Mouse (Mus musculus): ENCODE results near the gene Bsn.

Bsn gene

GRCm38 (mm10) chr9:108189787-108190679 lies at the start of gene Bsn:
Gene Bsn (minus strand): TSS chr9:108190384.
- DNase-seq (ENCODE audit: low read depth, low spot score) = peak; percentile 80

- no peak for DNase-seq (ENCODE audit: low read depth, low spot score)
Measured at GRCm38 (mm10) chr9:108239951-108240350, 49.8 kb upstream of the Bsn start.

GRCm38 (mm10) chr9:108238831-108239230 lies 48.6 kb upstream of the Bsn start:
- DNase-seq (ENCODE audit: low read depth, low spot score) = no peak

- DNase-seq (ENCODE audit: low read depth, low spot score) = no peak
Measured at GRCm38 (mm10) chr9:108238402-108238801, 48.2 kb upstream of the Bsn start.

GRCm38 (mm10) chr9:108234682-108235081 lies 44.5 kb upstream of the Bsn start:
- DNase-seq (ENCODE audit: low read depth, low spot score) = no peak

- no peak for DNase-seq (ENCODE audit: low read depth, low spot score)
Measured at GRCm38 (mm10) chr9:108232908-108233307, 42.7 kb upstream of the Bsn start.

- DNase-seq (ENCODE audit: low read depth, low spot score) = no peak
Measured at GRCm38 (mm10) chr9:108227911-108228649, 37.9 kb upstream of the Bsn start.

GRCm38 (mm10) chr9:108225166-108225565 lies 35.0 kb upstream of the Bsn start:
- peak; percentile 27 for DNase-seq (ENCODE audit: low read depth, low spot score)

GRCm38 (mm10) chr9:108223633-108224032 lies 33.4 kb upstream of the Bsn start:
- no peak for DNase-seq (ENCODE audit: low read depth, low spot score)

GRCm38 (mm10) chr9:108221566-108221965 lies 31.4 kb upstream of the Bsn start:
- DNase-seq (ENCODE audit: low read depth, low spot score) = no peak

- DNase-seq (ENCODE audit: low read depth, low spot score) = no peak
Measured at GRCm38 (mm10) chr9:108220380-108220774, 30.2 kb upstream of the Bsn start.

GRCm38 (mm10) chr9:108219766-108220379 lies 29.7 kb upstream of the Bsn start:
- no peak for DNase-seq (ENCODE audit: low read depth, low spot score)

- no peak for DNase-seq (ENCODE audit: low read depth, low spot score)
Measured at GRCm38 (mm10) chr9:108217936-108218543, 27.9 kb upstream of the Bsn start.

- DNase-seq (ENCODE audit: low read depth, low spot score) = no peak
Measured at GRCm38 (mm10) chr9:108217406-108217805, 27.2 kb upstream of the Bsn start.

GRCm38 (mm10) chr9:108213105-108213504 lies 22.9 kb upstream of the Bsn start:
- DNase-seq (ENCODE audit: low read depth, low spot score) = no peak

GRCm38 (mm10) chr9:108212426-108212825 lies 22.2 kb upstream of the Bsn start:
- DNase-seq (ENCODE audit: low read depth, low spot score) = no peak

- DNase-seq (ENCODE audit: low read depth, low spot score) = no peak
Measured at GRCm38 (mm10) chr9:108205571-108205901, 15.4 kb upstream of the Bsn start.

GRCm38 (mm10) chr9:108204884-108205570 lies 14.8 kb upstream of the Bsn start:
- peak; percentile 27 for DNase-seq (ENCODE audit: low read depth, low spot score)

- DNase-seq (ENCODE audit: low read depth, low spot score) = peak; percentile 70
Measured at GRCm38 (mm10) chr9:108203015-108203414, 12.8 kb upstream of the Bsn start.

GRCm38 (mm10) chr9:108202169-108202568 lies 12.0 kb upstream of the Bsn start:
- DNase-seq (ENCODE audit: low read depth, low spot score) = peak; percentile 65

GRCm38 (mm10) chr9:108201160-108201559 lies 11.0 kb upstream of the Bsn start:
- DNase-seq (ENCODE audit: low read depth, low spot score) = peak; percentile 99

Data from ES-CJ7 (cell line).